Mouse (Mus musculus): Measurements from ENCODE around the gene Timm8a2.

Timm8a2 gene

DNA sequence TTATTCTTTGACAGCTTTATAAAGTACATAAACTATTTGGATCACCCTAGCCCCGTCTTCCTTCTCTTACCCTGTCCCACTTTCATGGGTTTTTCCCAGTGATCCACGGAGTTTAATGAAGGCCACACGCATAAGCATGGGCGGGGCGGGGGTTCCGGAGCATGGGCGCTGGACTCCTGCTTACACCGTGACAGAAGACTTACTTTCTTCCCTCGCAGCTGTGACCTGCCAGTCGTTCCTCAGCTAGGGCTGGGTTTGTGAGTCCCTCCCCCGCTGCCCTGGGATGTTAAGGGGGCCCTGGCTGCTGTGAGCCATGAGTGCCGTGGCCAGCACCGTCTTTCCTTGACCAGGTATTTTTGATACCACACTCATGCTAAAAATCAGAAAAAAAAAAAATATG is 21.7 kb upstream of the Timm8a2 start:
- DNase-seq = no peak

- DNase-seq = peak in 1 of 2 experiments; percentile 23
Observed at GRCm38 (mm10) chr14:122013417-122013951, 21.0 kb upstream of the Timm8a2 start.

DNA sequence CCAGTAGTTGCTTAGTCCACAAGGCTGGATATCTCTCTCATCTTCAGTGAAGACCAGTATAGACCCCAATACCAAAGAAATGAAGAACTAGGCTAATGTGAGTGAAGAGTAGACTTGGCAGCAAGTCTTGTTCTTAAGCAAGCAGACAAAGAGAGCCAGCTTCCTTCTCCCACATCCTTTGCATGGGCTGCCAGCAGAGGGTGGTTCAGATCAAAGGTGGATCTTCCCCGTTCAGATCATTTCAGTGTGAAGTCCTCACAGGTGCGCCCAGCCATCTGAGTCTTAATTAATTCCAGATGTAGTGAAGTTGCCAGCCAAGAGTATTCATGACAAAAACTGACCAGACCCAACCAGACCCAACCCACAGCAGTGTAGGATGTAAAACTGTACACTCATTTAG is 16.5 kb upstream of the Timm8a2 start:
- no peak for DNase-seq

- no peak for DNase-seq
Observed at GRCm38 (mm10) chr14:122019389-122019788, 15.1 kb upstream of the Timm8a2 start.

- DNase-seq = no peak
Observed at GRCm38 (mm10) chr14:122020567-122020966, 13.9 kb upstream of the Timm8a2 start.

GRCm38 (mm10) chr14:122023054-122023453 is 11.4 kb upstream of the Timm8a2 start:
- no peak for DNase-seq

GRCm38 (mm10) chr14:122023928-122024327 is 10.5 kb upstream of the Timm8a2 start:
- no peak for DNase-seq

DNA sequence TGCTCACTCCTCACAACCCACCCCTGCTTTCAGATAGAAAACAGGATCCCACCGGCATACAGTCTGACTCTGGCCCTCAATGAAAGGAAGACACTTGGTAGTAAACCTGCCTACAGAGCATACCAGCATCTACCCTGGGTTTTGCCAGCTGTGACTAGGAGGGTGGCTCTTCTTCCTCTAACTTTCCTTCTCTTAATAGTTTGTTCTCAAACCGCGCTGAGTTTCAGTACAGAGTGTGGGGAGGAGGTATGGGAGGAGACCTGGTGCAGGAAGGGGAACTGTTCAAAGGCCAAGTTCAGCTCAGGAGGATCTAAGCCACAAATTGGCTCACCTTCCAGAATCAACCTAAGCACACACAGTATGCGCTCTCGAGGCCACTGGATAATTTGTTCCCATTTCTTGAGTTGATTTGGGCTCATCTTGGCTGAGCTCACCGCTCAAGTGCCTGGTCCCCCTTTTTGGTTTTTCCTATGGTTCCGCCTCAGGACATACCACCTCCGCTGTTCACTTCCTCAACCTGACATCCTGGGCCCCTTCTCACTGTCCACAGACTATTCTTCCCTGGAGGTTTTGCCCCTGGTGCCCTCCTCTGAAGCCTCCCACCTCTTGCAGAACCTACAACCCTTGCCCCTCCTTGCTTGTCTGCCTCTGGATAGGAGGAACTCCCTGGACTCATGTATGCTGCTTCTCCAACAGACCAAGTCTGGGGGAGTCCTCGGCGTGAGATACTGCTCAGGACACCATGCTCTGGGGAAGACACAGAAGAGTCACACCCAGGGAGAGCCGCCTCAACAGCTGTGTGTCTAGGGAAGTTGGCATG is 5.3 kb upstream of the Timm8a2 start:
- DNase-seq = peak; percentile 21 to 49

- no peak for DNase-seq
Observed at GRCm38 (mm10) chr14:122029851-122030250, 4.6 kb upstream of the Timm8a2 start.

GRCm38 (mm10) chr14:122032045-122032444 is 2.4 kb upstream of the Timm8a2 start:
- no peak for DNase-seq

- DNase-seq = no peak
Observed at GRCm38 (mm10) chr14:122035181-122035580, 707 bp downstream of the Timm8a2 start.

- DNase-seq = no peak
Observed at GRCm38 (mm10) chr14:122035860-122036259, 1.4 kb downstream of the Timm8a2 start.

DNA sequence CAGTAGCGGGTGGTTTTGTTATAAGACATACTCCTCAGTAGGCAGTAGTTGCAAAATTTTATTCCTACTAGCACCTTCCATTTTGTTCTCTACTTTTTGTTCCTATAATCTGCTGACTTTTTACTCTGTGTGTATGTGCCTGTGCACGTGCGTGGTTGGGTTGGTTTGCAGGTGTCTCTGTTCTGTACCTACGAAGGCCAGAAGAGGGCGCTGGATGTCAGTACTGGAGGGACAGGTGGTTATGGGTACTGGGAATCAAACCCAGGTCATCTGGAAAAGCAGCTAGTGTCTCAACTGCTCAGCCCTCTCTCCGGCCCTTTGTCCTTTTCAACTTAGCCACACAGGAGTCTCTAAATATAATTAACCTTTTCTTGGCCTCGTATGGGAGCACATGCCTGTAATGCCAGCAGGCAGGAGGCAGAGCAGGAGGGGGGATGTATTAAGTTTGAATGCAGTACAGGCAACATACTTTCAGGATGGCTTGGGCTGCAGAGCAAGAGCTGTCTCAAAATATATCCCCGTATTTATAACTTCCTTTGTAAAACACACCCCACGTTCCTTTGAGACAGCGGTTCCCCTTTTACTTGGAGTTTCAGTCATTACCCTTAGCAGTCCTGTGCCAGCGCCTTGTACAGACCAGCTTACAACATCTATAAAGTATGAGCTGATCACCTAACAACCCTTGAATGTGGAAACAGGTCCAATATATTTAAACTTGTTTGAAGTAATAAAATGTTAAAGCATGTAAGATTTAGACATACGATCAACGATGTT is 4.6 kb downstream of the Timm8a2 start:
- DNase-seq = no peak

DNA sequence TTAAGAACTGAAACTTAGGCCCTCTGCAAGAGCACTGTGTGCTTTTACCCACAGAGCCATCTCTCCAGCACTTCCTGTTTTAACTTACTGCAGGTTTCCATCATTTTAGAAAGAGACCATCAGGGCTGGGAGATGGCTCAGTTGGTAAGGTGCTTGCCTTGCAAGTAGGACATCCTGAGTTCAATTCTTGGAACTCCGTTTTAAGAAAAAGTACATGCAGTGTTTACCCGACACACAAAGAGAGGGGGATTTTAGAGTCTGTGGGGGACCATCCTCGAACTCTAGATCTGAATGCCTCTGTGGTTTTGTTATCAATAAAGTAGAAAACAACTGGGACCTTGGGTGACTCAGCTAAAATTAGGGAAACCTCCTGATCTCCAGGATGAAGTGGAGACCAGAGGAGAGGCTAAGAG is 6.9 kb downstream of the Timm8a2 start:
- no peak for DNase-seq

GRCm38 (mm10) chr14:122042142-122042694 is 7.7 kb downstream of the Timm8a2 start:
- no peak for DNase-seq

DNA sequence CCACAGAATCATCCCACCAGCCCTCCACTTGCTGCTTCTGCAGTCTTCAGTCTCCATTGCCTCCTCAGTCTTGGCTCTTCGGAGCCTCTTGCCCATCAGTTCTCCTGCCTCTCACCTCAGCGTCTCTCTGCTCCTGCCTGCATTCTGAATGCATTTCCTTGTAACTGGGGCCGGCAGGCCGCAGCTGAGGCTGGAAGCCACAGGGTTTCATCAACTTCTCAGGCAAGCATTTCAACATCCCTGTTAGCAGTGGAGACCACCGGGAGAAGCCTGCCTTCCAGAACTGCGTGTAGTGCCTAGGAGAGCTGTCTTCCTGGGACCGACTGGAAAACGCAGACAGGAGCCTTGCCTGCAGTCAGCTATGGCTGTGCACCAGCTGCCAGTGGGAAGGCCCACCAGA is 13.3 kb downstream of the Timm8a2 start:
- no peak for DNase-seq

- no peak for DNase-seq
Observed at GRCm38 (mm10) chr14:122048816-122049215, 14.3 kb downstream of the Timm8a2 start.

GRCm38 (mm10) chr14:122052896-122053635 is 18.6 kb downstream of the Timm8a2 start:
- DNase-seq = no peak

DNA sequence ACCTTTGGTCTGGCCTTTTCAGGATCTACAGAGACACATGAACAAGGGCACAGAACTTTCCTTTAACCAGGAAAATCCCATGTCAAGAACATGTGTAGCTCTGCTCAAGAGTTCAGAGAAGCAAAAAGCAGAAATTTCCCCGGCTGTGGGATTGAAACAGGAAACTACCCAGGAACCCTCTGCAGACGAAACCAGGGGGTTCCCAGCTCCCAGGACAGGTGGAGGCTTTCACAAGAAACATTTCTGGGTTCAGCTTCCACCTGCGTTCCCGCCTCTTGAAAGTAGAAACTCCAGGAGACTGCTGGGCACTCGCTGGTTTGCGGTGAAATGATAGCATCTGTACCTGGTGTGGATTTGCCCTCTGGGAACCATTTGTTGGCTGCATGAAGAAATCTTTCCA is 22.4 kb downstream of the Timm8a2 start:
- no peak for DNase-seq

DNA sequence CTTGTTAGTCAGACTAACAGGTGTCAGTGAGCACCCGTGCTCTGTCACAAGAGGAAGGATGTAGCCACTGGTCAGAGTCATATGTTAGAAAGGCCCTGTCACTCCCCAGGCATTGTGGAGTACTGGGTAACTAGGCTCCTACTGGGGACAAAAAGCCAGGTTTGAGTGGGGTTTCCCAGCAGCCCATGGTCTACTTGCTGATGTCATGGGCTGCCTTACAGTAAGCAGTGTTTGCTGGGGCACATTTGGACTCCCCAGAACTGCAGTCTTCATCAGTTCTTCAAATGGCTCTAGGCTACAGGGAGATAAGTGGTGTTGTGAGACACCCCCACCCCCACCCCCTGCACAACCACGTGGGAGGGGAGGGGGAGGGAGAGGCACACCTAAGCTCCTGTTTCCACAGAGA is 23.5 kb downstream of the Timm8a2 start:
- DNase-seq = no peak

GRCm38 (mm10) chr14:122060642-122061041 is 26.2 kb downstream of the Timm8a2 start:
- DNase-seq = peak; percentile 83 to 90

DNA sequence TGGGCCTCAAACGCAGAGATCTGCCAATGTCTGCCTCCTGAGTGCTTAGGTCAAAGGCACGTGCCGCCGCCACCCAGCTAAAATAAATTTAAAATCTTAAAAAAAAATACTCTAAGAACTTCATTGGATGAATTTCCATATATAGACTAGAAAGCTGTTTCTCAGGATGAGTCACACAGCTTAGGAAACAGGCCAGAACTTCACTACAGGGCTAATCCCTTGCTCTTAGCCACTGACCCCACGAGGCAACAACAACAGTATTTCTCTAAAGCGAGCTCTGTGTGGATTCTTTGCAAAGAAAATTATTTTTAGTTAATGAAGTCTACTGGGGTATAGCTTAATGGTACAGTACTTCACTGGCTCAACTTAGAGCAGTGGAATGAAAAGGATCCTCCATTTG is 26.9 kb downstream of the Timm8a2 start:
- DNase-seq = no peak

All from kidney, postnatal 36 days (tissue).